In genomic region chr2:179370882-179371546, GRCm38 (mm10) we compare ENCODE assay signal across 20 mouse cellular contexts.
A peak's percentile ranks its signal among the peaks of the same experiment; 100 is the strongest.
DNase-seq lines count a peak whose midpoint lies in the region; ATAC-seq and TF ChIP-seq lines count a peak whose summit lies in the region.
"Had no signal": no experiment of that assay in that cellular context is flagged by ENCODE, and none has a peak within 500 bp of the region (broad histone marks: within the 10 kb centered on the region; RNA-seq: fewer than 3 reads in every experiment).

No protein-coding gene starts in this region.

- no peaks in the 10 kb centered on the region for H3K27me3 ChIP-seq in hindbrain, embryonic 16.5 days (replicated peaks; ENCODE audit: control insufficient read depth, insufficient read depth, low read length)
- no peaks in the 10 kb centered on the region for H3K27me3 ChIP-seq in hindbrain, embryonic 12.5 days
- H3K27me3 ChIP-seq in midbrain, embryonic 13.5 days, result no peaks in the 10 kb centered on the region
- H3K27me3 ChIP-seq in midbrain, embryonic 10.5 days (ENCODE audit: low read depth, poor library complexity, severe bottlenecking), result no peaks in the 10 kb centered on the region
- no peaks in the 10 kb centered on the region for H3K27me3 ChIP-seq in stomach, postnatal 0 days (ENCODE audit: control insufficient read depth, insufficient read depth, low read length)
- H3K27me3 ChIP-seq: embryonic facial prominence, embryonic 15.5 days; intestine, embryonic 15.5 days; liver, embryonic 12.5 days; megakaryocyte, embryonic 14.5 days; neural tube, embryonic 15.5 days; stomach, embryonic 15.5 days had no signal

- no peak overlapping the region for H3K27ac ChIP-seq in hindbrain, embryonic 16.5 days (ENCODE audit: low read depth, low read length)
- no peak overlapping the region for H3K27ac ChIP-seq in hindbrain, embryonic 12.5 days
- no peak overlapping the region for H3K27ac ChIP-seq in midbrain, embryonic 13.5 days
- no peak overlapping the region for H3K27ac ChIP-seq in midbrain, embryonic 10.5 days (replicated peaks)
- H3K27ac ChIP-seq in stomach, postnatal 0 days (replicated peaks), result no peak overlapping the region
- H3K27ac ChIP-seq: embryonic facial prominence, embryonic 15.5 days; intestine, embryonic 15.5 days; liver, embryonic 12.5 days; neural tube, embryonic 15.5 days; stomach, embryonic 15.5 days had no signal

- H3K9ac ChIP-seq in hindbrain, embryonic 16.5 days (ENCODE audit: low read depth, low read length), result no peak overlapping the region
- H3K9ac ChIP-seq in hindbrain, embryonic 12.5 days, result no peak overlapping the region
- no peak overlapping the region for H3K9ac ChIP-seq in midbrain, embryonic 13.5 days (replicated peaks)
- no peak overlapping the region for H3K9ac ChIP-seq in stomach, postnatal 0 days (ENCODE audit: low read length)
- H3K9ac ChIP-seq: embryonic facial prominence, embryonic 15.5 days; intestine, embryonic 15.5 days; liver, embryonic 12.5 days; neural tube, embryonic 15.5 days; stomach, embryonic 15.5 days had no signal

- ATAC-seq in hindbrain, embryonic 16.5 days, result peak; percentile 17; the same call in 1 of the 2 replicates
- no peak for ATAC-seq in hindbrain, embryonic 12.5 days (ENCODE audit: low FRiP score)
- ATAC-seq in midbrain, embryonic 13.5 days, result peak; percentile 37; the same call in 1 of the 2 replicates
- ATAC-seq in stomach, postnatal 0 days (ENCODE audit: low FRiP score, low TSS enrichment), result no peak
- ATAC-seq: intestine, embryonic 15.5 days; liver, embryonic 12.5 days had no signal

- TF ChIP-seq EP300 in stomach, postnatal 0 days (optimal IDR thresholded peaks at IDR 0.05), result no peak

- no peak overlapping the region for H3K4me2 ChIP-seq in hindbrain, embryonic 16.5 days (ENCODE audit: low read length)
- no peak overlapping the region for H3K4me2 ChIP-seq in hindbrain, embryonic 12.5 days (replicated peaks)
- no peak overlapping the region for H3K4me2 ChIP-seq in midbrain, embryonic 13.5 days (replicated peaks)
- H3K4me2 ChIP-seq in stomach, postnatal 0 days (replicated peaks; ENCODE audit: low read depth), result no peak overlapping the region
- H3K4me2 ChIP-seq: embryonic facial prominence, embryonic 15.5 days; intestine, embryonic 15.5 days; liver, embryonic 12.5 days; neural tube, embryonic 15.5 days; stomach, embryonic 15.5 days had no signal

- TF ChIP-seq CTCF in stomach, postnatal 0 days (IDR thresholded peaks at IDR 0.05; ENCODE audit: low read depth), result peak; percentile 38

- H3K4me3 ChIP-seq in hindbrain, embryonic 16.5 days (ENCODE audit: low read length), result no peak overlapping the region
- H3K4me3 ChIP-seq in hindbrain, embryonic 12.5 days, result no peak overlapping the region
- no peak overlapping the region for H3K4me3 ChIP-seq in midbrain, embryonic 13.5 days (replicated peaks)
- no peak overlapping the region for H3K4me3 ChIP-seq in midbrain, embryonic 10.5 days
- no peak overlapping the region for H3K4me3 ChIP-seq in stomach, postnatal 0 days (ENCODE audit: low read depth, low read length)
- H3K4me3 ChIP-seq: embryonic facial prominence, embryonic 15.5 days; intestine, embryonic 15.5 days; liver, embryonic 12.5 days; megakaryocyte, embryonic 14.5 days; neural tube, embryonic 15.5 days; stomach, embryonic 15.5 days had no signal

- WGBS in hindbrain, embryonic 16.5 days, result 56% methylated on average over 14 of the region's 14 CpGs
- 72% methylated on average over 14 of the region's 14 CpGs for WGBS in hindbrain, embryonic 12.5 days
- 82% methylated on average over 14 of the region's 14 CpGs for WGBS in midbrain, embryonic 13.5 days
- 88% methylated on average over 14 of the region's 14 CpGs for WGBS in midbrain, embryonic 10.5 days
- WGBS in stomach, postnatal 0 days, result 42% methylated on average over 14 of the region's 14 CpGs

- no peaks in the 10 kb centered on the region for H3K36me3 ChIP-seq in hindbrain, embryonic 16.5 days (ENCODE audit: control insufficient read depth, insufficient read depth, low read length)
- H3K36me3 ChIP-seq in hindbrain, embryonic 12.5 days, result no peaks in the 10 kb centered on the region
- no peaks in the 10 kb centered on the region for H3K36me3 ChIP-seq in midbrain, embryonic 13.5 days
- no peaks in the 10 kb centered on the region for H3K36me3 ChIP-seq in midbrain, embryonic 10.5 days
- no peaks in the 10 kb centered on the region for H3K36me3 ChIP-seq in stomach, postnatal 0 days (ENCODE audit: control insufficient read depth, insufficient read depth, low read length)
- H3K36me3 ChIP-seq: embryonic facial prominence, embryonic 15.5 days; intestine, embryonic 15.5 days; liver, embryonic 12.5 days; neural tube, embryonic 15.5 days; stomach, embryonic 15.5 days had no signal

- H3K9me3 ChIP-seq in hindbrain, embryonic 16.5 days (ENCODE audit: control insufficient read depth, low read length), result no peaks in the 10 kb centered on the region
- H3K9me3 ChIP-seq in hindbrain, embryonic 12.5 days (replicated peaks), result no peaks in the 10 kb centered on the region
- no peaks in the 10 kb centered on the region for H3K9me3 ChIP-seq in midbrain, embryonic 13.5 days
- no peaks in the 10 kb centered on the region for H3K9me3 ChIP-seq in midbrain, embryonic 10.5 days (replicated peaks)
- no peaks in the 10 kb centered on the region for H3K9me3 ChIP-seq in stomach, postnatal 0 days (ENCODE audit: control insufficient read depth, low read length)
- H3K9me3 ChIP-seq: embryonic facial prominence, embryonic 15.5 days; intestine, embryonic 15.5 days; neural tube, embryonic 15.5 days; stomach, embryonic 15.5 days had no signal

- DNase-seq in cerebellum, postnatal 10 days, result peak; percentile 32 to 33
- no peak for DNase-seq in cerebellum, adult 9-10 months
- no peak for DNase-seq in midbrain, embryonic 10.5 days (ENCODE audit: low spot score)
- no peak for DNase-seq in stomach, postnatal 0 days (ENCODE audit: low spot score)
- DNase-seq in kidney, adult 18-20 months, result no peak
- DNase-seq: adrenal gland, adult 2 months; cerebellum, adult 9-11 months; gastrocnemius, postnatal 36 days; kidney, postnatal 10 days; left cerebral cortex, postnatal 4 days; lung, adult 2 months had no signal

- no peaks in the 10 kb centered on the region for H3K4me1 ChIP-seq in hindbrain, embryonic 16.5 days (ENCODE audit: control insufficient read depth, insufficient read depth, low read depth, low read length)
- H3K4me1 ChIP-seq in hindbrain, embryonic 12.5 days, result no peaks in the 10 kb centered on the region
- no peaks in the 10 kb centered on the region; the same call in 1 of the 2 replicates for H3K4me1 ChIP-seq in midbrain, embryonic 13.5 days (replicated peaks)
- no peaks in the 10 kb centered on the region for H3K4me1 ChIP-seq in midbrain, embryonic 10.5 days
- H3K4me1 ChIP-seq in stomach, postnatal 0 days (replicated peaks; ENCODE audit: control insufficient read depth, insufficient read depth), result no peaks in the 10 kb centered on the region
- H3K4me1 ChIP-seq: embryonic facial prominence, embryonic 15.5 days; intestine, embryonic 15.5 days; liver, embryonic 12.5 days; megakaryocyte, embryonic 14.5 days had no signal

Comparison
In these comparisons a context has a peak if more than half of its experiments do, and no peak if none do; other contexts are left out.
1. DNase-seq: peak in cerebellum, postnatal 10 days (2 of 2); none in cerebellum, adult 9-10 months (single experiment), midbrain, embryonic 10.5 days (single experiment), stomach, postnatal 0 days (single experiment) and kidney, adult 18-20 months (single experiment).
2. ATAC-seq: peak in hindbrain, embryonic 16.5 days (single experiment) and midbrain, embryonic 13.5 days (single experiment); none in hindbrain, embryonic 12.5 days (single experiment) and stomach, postnatal 0 days (single experiment).